In genomic region chr12:74009448-74009911, GRCm38 (mm10) we compare ENCODE assay signal across 7 mouse cellular contexts. TPM values are rescaled to one million over a fixed set of nuclear protein-coding genes. Genes with fewer than 3 reads are reported as not detected.
DNase-seq lines count a peak whose midpoint lies in the region; ATAC-seq and TF ChIP-seq lines count a peak whose summit lies in the region.

No protein-coding gene starts in this region.

- WGBS in thymus, adult 2 months, result 23% methylated on average over 8 of the region's 8 CpGs
- WGBS in embryonic facial prominence, embryonic 11.5 days, result 24% methylated on average over 8 of the region's 8 CpGs
- WGBS in intestine, postnatal 0 days, result 24% methylated on average over 8 of the region's 8 CpGs
- 19% methylated on average over 8 of the region's 8 CpGs for WGBS in lung, embryonic 16.5 days

- H3K36me3 ChIP-seq in thymus, adult 2 months (ENCODE audit: control insufficient read depth, insufficient read depth, low read length), result no peaks in the 10 kb centered on the region
- H3K36me3 ChIP-seq in embryonic facial prominence, embryonic 11.5 days (replicated peaks; ENCODE audit: control insufficient read depth, insufficient read depth, low read depth, low read length), result no peaks in the 10 kb centered on the region
- no peaks in the 10 kb centered on the region for H3K36me3 ChIP-seq in intestine, postnatal 0 days (ENCODE audit: control insufficient read depth, insufficient read depth)
- no peaks in the 10 kb centered on the region for H3K36me3 ChIP-seq in lung, embryonic 16.5 days (ENCODE audit: control insufficient read depth, insufficient read depth, low read length)

- no peak overlapping the region for H3K9ac ChIP-seq in embryonic facial prominence, embryonic 11.5 days (replicated peaks; ENCODE audit: low read length)
- H3K9ac ChIP-seq in intestine, postnatal 0 days (ENCODE audit: low read depth, low read length), result no peak overlapping the region
- no peak overlapping the region for H3K9ac ChIP-seq in lung, embryonic 16.5 days (ENCODE audit: low read length)

- H3K27me3 ChIP-seq in thymus, adult 2 months (ENCODE audit: control insufficient read depth, insufficient read depth, low read length), result no peaks in the 10 kb centered on the region
- no peaks in the 10 kb centered on the region for H3K27me3 ChIP-seq in embryonic facial prominence, embryonic 11.5 days (ENCODE audit: control insufficient read depth, insufficient read depth, low read length)
- no peaks in the 10 kb centered on the region for H3K27me3 ChIP-seq in intestine, postnatal 0 days (replicated peaks; ENCODE audit: control insufficient read depth, insufficient read depth, low read length)
- H3K27me3 ChIP-seq in lung, embryonic 16.5 days (ENCODE audit: control insufficient read depth, insufficient read depth, low read depth, low read length), result no peaks in the 10 kb centered on the region

- no peak for TF ChIP-seq POLR2A in thymus, adult 2 months (IDR thresholded peaks at IDR 0.05; ENCODE audit: control insufficient read depth, extremely low read depth, insufficient read depth, low read length, poor library complexity)

- no peak overlapping the region for H3K4me2 ChIP-seq in embryonic facial prominence, embryonic 11.5 days (ENCODE audit: low read depth, low read length)
- no peak overlapping the region for H3K4me2 ChIP-seq in intestine, postnatal 0 days (replicated peaks; ENCODE audit: low read depth)
- no peak overlapping the region for H3K4me2 ChIP-seq in lung, embryonic 16.5 days (ENCODE audit: low read depth, low read length)

- DNase-seq in thymus, adult 2 months, result peak; percentile 24
- DNase-seq in thymus, adult 18-20 months, result no peak
- DNase-seq in adrenal gland, postnatal 14 days, result peak; percentile 27
- DNase-seq in embryonic facial prominence, embryonic 11.5 days (ENCODE audit: low spot score), result peak; percentile 75
- DNase-seq in retina, embryonic 14.5 days (ENCODE audit: low spot score), result peak; percentile 78

- H3K27ac ChIP-seq in thymus, adult 2 months (ENCODE audit: control insufficient read depth, insufficient read depth, low read length), result no peak overlapping the region
- H3K27ac ChIP-seq in embryonic facial prominence, embryonic 11.5 days (replicated peaks; ENCODE audit: low read depth, low read length), result no peak overlapping the region
- no peak overlapping the region for H3K27ac ChIP-seq in intestine, postnatal 0 days (ENCODE audit: low read depth, low read length)
- no peak overlapping the region for H3K27ac ChIP-seq in lung, embryonic 16.5 days (ENCODE audit: low read length)

- H3K4me1 ChIP-seq in thymus, adult 2 months (replicated peaks; ENCODE audit: control insufficient read depth, insufficient read depth, low read length), result no peaks in the 10 kb centered on the region
- H3K4me1 ChIP-seq in embryonic facial prominence, embryonic 11.5 days (ENCODE audit: control insufficient read depth, insufficient read depth, low read length), result no peaks in the 10 kb centered on the region
- no peaks in the 10 kb centered on the region for H3K4me1 ChIP-seq in intestine, postnatal 0 days (replicated peaks; ENCODE audit: control insufficient read depth, insufficient read depth, low read length)
- H3K4me1 ChIP-seq in lung, embryonic 16.5 days (replicated peaks; ENCODE audit: control insufficient read depth, insufficient read depth, low read length), result no peaks in the 10 kb centered on the region; the same call in 1 of the 2 replicates

- TF ChIP-seq CTCF in thymus, adult 2 months (IDR thresholded peaks at IDR 0.05; ENCODE audit: borderline replicate concordance, control insufficient read depth, extremely low read depth, insufficient read depth, low read length, poor library complexity), result peak; percentile 82; the same call in 1 of the 2 replicates
- TF ChIP-seq CTCF in intestine, postnatal 0 days (IDR thresholded peaks at IDR 0.05; ENCODE audit: low read depth), result peak; percentile 90

- no peaks in the 10 kb centered on the region for H3K9me3 ChIP-seq in embryonic facial prominence, embryonic 11.5 days (replicated peaks; ENCODE audit: control insufficient read depth, low read length)
- H3K9me3 ChIP-seq in intestine, postnatal 0 days (ENCODE audit: control insufficient read depth), result no peaks in the 10 kb centered on the region
- no peaks in the 10 kb centered on the region for H3K9me3 ChIP-seq in lung, embryonic 16.5 days (ENCODE audit: control insufficient read depth, low read length)

- ATAC-seq in embryonic facial prominence, embryonic 11.5 days (replicated peaks; ENCODE audit: insufficient number of reproducible peaks, low FRiP score, low TSS enrichment, low read depth), result no peak
- ATAC-seq in intestine, postnatal 0 days, result 0 out of 2 replicates have a peak, but pooled peaks have one; percentile 16
- ATAC-seq in lung, embryonic 16.5 days (ENCODE audit: low read depth), result peak; percentile 32; the same call in 1 of the 2 replicates

- no peak overlapping the region for H3K4me3 ChIP-seq in thymus, adult 2 months (ENCODE audit: control insufficient read depth, insufficient read depth, low read length)
- no peak overlapping the region for H3K4me3 ChIP-seq in embryonic facial prominence, embryonic 11.5 days (ENCODE audit: low read depth, low read length)
- no peak overlapping the region for H3K4me3 ChIP-seq in intestine, postnatal 0 days (ENCODE audit: low read depth, low read length)
- no peak overlapping the region for H3K4me3 ChIP-seq in lung, embryonic 16.5 days (ENCODE audit: low read length)

RNA-seq across cellular contexts. Expression of gene Syt16, which starts 12.0 kb away (rescaled TPM):
- polyA plus RNA-seq in thymus, adult 2 months (2012; rRNA removed), result 0.06 TPM in 1 of 2 replicates, not detected in the other
- total RNA-seq in adrenal gland, postnatal 14 days (2021), result 0.78 and 0.90 TPM in 2 replicates
- 5.2 and 7.0 TPM in 2 replicates for polyA plus RNA-seq in embryonic facial prominence, embryonic 11.5 days (2014; fragmentation: Nextera tagmentation; extraction: Ambion mirVana)
- 1.1 and 1.2 TPM in 2 replicates for polyA plus RNA-seq in intestine, postnatal 0 days (2015; fragmentation: Nextera tagmentation; extraction: Ambion mirVana)
- polyA plus RNA-seq in lung, embryonic 16.5 days (2015; fragmentation: Nextera tagmentation; extraction: Ambion mirVana), result 0.30 and 0.34 TPM in 2 replicates

RNA-seq across cellular contexts. Expression of gene Snapc1, which starts 45.2 kb away (rescaled TPM):
- polyA plus RNA-seq in thymus, adult 2 months (2012; rRNA removed), result 9.3 and 9.9 TPM in 2 replicates
- total RNA-seq in adrenal gland, postnatal 14 days (2021), result 16.3 and 16.8 TPM in 2 replicates
- polyA plus RNA-seq in embryonic facial prominence, embryonic 11.5 days (2014; fragmentation: Nextera tagmentation; extraction: Ambion mirVana), result 20.5 and 23.8 TPM in 2 replicates
- polyA plus RNA-seq in intestine, postnatal 0 days (2015; fragmentation: Nextera tagmentation; extraction: Ambion mirVana), result 5.7 and 6.7 TPM in 2 replicates
- polyA plus RNA-seq in lung, embryonic 16.5 days (2015; fragmentation: Nextera tagmentation; extraction: Ambion mirVana), result 18.9 and 20.6 TPM in 2 replicates

Comparison
In these comparisons a context has a peak if more than half of its experiments do, and no peak if none do; other contexts are left out.
1. DNase-seq: peak in thymus, adult 2 months (single experiment), adrenal gland, postnatal 14 days (single experiment), embryonic facial prominence, embryonic 11.5 days (single experiment) and retina, embryonic 14.5 days (single experiment); none in thymus, adult 18-20 months (0 of 2).